ENCODE assay signal across 21 mouse cellular contexts in the genomic region with DNA sequence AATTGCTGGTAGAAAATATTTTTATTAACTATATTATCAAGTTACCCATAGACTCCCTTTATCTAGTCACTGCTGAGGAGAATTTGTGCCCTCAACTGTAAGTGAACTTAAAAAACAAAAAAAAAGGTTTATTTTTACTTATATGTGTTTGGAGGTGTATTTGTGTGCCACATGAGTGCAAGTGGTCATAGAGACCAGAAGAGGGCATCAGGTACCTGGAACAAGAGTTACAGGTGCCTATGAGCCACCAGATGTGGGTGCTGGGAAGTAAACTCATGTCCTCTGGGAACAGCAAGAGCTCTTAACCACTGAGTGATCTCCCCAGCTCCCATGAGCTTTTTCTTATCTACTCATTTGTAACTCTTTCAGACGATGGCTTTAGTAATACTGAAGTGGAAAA.
DNase-seq lines count a peak whose midpoint lies in the region; ATAC-seq and TF ChIP-seq lines count a peak whose summit lies in the region.
"Had no signal": no experiment of that assay in that cellular context is flagged by ENCODE, and none has a peak within 500 bp of the region (broad histone marks: within the 10 kb centered on the region; RNA-seq: fewer than 3 reads in every experiment).

No protein-coding gene starts in this region.

- no peaks in the 10 kb centered on the region for H3K36me3 ChIP-seq in lung, embryonic 14.5 days (ENCODE audit: insufficient read depth)
- H3K36me3 ChIP-seq: embryonic facial prominence, embryonic 15.5 days; forebrain, embryonic 10.5 days; heart, embryonic 15.5 days; hindbrain, embryonic 10.5 days; hindbrain, embryonic 15.5 days had no signal

- no peak for DNase-seq in gastrocnemius, adult 2 months
- DNase-seq in gastrocnemius, postnatal 10 days = no peak
- DNase-seq in lung, embryonic 14.5 days = no peak
- DNase-seq in lung, adult 2 months = no peak
- peak; percentile 19 for DNase-seq in ZHBTc4 (ENCODE audit: low read depth, low spot score)
- DNase-seq in neural tube, embryonic 10.5 days (ENCODE audit: extremely low spot score, low spot score) = no peak
- no peak for DNase-seq in adrenal gland, postnatal 36 days
- DNase-seq: adrenal gland, adult 2 months; adrenal gland, postnatal 25 days; cerebellum, adult 2 months; cerebellum, postnatal 14 days; heart, adult 18-20 months; kidney, adult 11 months had no signal

- 28% methylated on average over 1 of the region's 1 CpGs for WGBS in lung, embryonic 14.5 days
- WGBS in lung, adult 2 months = 37% methylated on average over 1 of the region's 1 CpGs

- no peak for TF ChIP-seq POLR2A in lung, adult 2 months (IDR thresholded peaks at IDR 0.05; ENCODE audit: borderline replicate concordance, extremely low read depth, low read depth, low read length)

- ATAC-seq in lung, embryonic 14.5 days (ENCODE audit: insufficient read depth) = no peak
- ATAC-seq: forebrain, embryonic 14.5 days had no signal

- H3K4me1 ChIP-seq in lung, embryonic 14.5 days (ENCODE audit: insufficient read depth) = no peaks in the 10 kb centered on the region
- H3K4me1 ChIP-seq in lung, adult 2 months (ENCODE audit: control insufficient read depth, insufficient read depth, low read length) = no peaks in the 10 kb centered on the region
- H3K4me1 ChIP-seq: embryonic facial prominence, embryonic 15.5 days; forebrain, embryonic 10.5 days; heart, embryonic 15.5 days; hindbrain, embryonic 10.5 days; hindbrain, embryonic 15.5 days had no signal

- H3K9ac ChIP-seq in lung, embryonic 14.5 days = no peak overlapping the region
- H3K9ac ChIP-seq: embryonic facial prominence, embryonic 15.5 days; heart, embryonic 15.5 days; hindbrain, embryonic 15.5 days had no signal

- no peak overlapping the region for H3K4me3 ChIP-seq in gastrocnemius, adult 2 months
- H3K4me3 ChIP-seq in lung, embryonic 14.5 days (ENCODE audit: low read depth, low read length) = no peak overlapping the region
- H3K4me3 ChIP-seq in lung, adult 2 months (replicated peaks; ENCODE audit: extremely low read depth, low read depth, low read length) = no peak overlapping the region
- H3K4me3 ChIP-seq: embryonic facial prominence, embryonic 15.5 days; erythroblast, embryonic 14.5 days; forebrain, embryonic 10.5 days; heart, embryonic 15.5 days; hindbrain, embryonic 10.5 days; hindbrain, embryonic 15.5 days had no signal

- H3K27ac ChIP-seq in gastrocnemius, adult 2 months = no peak overlapping the region
- no peak overlapping the region for H3K27ac ChIP-seq in lung, embryonic 14.5 days (ENCODE audit: low read depth)
- H3K27ac ChIP-seq: embryonic facial prominence, embryonic 15.5 days; forebrain, embryonic 10.5 days; heart, embryonic 15.5 days; hindbrain, embryonic 10.5 days; hindbrain, embryonic 15.5 days had no signal

- H3K27me3 ChIP-seq in lung, embryonic 14.5 days (ENCODE audit: insufficient read depth, low read length) = no peaks in the 10 kb centered on the region
- H3K27me3 ChIP-seq: embryonic facial prominence, embryonic 15.5 days; heart, embryonic 15.5 days; hindbrain, embryonic 15.5 days had no signal

- peak; percentile 28 for TF ChIP-seq CTCF in gastrocnemius, adult 2 months (IDR thresholded peaks at IDR 0.05)
- TF ChIP-seq CTCF in lung, embryonic 14.5 days (IDR thresholded peaks at IDR 0.05; ENCODE audit: low read depth) = 0 out of 2 replicates have a peak, but pooled peaks have one; percentile 1
- TF ChIP-seq CTCF in lung, adult 2 months (IDR thresholded peaks at IDR 0.05; ENCODE audit: insufficient read depth, low read length) = no peak

- no peak overlapping the region for H3K4me2 ChIP-seq in lung, embryonic 14.5 days
- H3K4me2 ChIP-seq: embryonic facial prominence, embryonic 15.5 days; heart, embryonic 11.5 days; heart, embryonic 15.5 days; hindbrain, embryonic 15.5 days had no signal

- H3K9me3 ChIP-seq in lung, embryonic 14.5 days (ENCODE audit: low read depth, low read length) = no peaks in the 10 kb centered on the region
- H3K9me3 ChIP-seq: embryonic facial prominence, embryonic 15.5 days; forebrain, embryonic 10.5 days; heart, embryonic 15.5 days; hindbrain, embryonic 10.5 days; hindbrain, embryonic 15.5 days had no signal

- intact Hi-C loops in gastrocnemius, adult 2 months (cut with DNase I) = no loop called here
